Mouse (Mus musculus) left cerebral cortex, postnatal 36 days (tissue): ENCODE measurements around the gene Cavin2. TPM values are rescaled to one million over a fixed set of nuclear protein-coding genes. Genes with fewer than 3 reads are reported as not detected.
A peak's percentile ranks its signal among the peaks of the same experiment; 100 is the strongest.

ENCODE experiments used
- DNase-seq, 2 experiments: peaks; one replicate each; pipeline ENCODE4 v3.0.0; 2021 to 2022; ENCODE audit warnings: low spot score in 2 of 2, mixed read lengths in 1 of 2
- intact Hi-C: fragments of 180-260 bp; cut with DNase I; formaldehyde crosslinking; loops from one replicate; pipeline ENCODE4 v1.15.1; 2025
- total RNA-seq, 2 experiments: library from RNA; stranded (reverse); gene quantifications; 2 replicates each; pipeline ENCODE4 v1.2.3; 2021

Gene Cavin2
- total RNA-seq: 1 to 10 TPM; 8.6 TPM

GRCm38 (mm10) chr1:51288755-51289619 is at the start of gene Cavin2:
Cavin2 (plus strand) TSS chr1:51289126.
- no peak for DNase-seq
- intact Hi-C loops: no loop called here

GRCm38 (mm10) chr1:51241311-51241986 is 47.5 kb upstream of the Cavin2 start:
- intact Hi-C loops: no loop called here
- no peak for DNase-seq

GRCm38 (mm10) chr1:51243294-51243693 is 45.6 kb upstream of the Cavin2 start:
- intact Hi-C loops: no loop called here
- peak; percentile 70 to 75 for DNase-seq

- DNase-seq: no peak
- intact Hi-C loops: no loop called here
Measured at GRCm38 (mm10) chr1:51243869-51244268, 45.1 kb upstream of the Cavin2 start.

GRCm38 (mm10) chr1:51245381-51245780 is 43.5 kb upstream of the Cavin2 start:
- DNase-seq: no peak
- intact Hi-C loops: no loop called here

GRCm38 (mm10) chr1:51250302-51250701 is 38.6 kb upstream of the Cavin2 start:
- DNase-seq: no peak
- intact Hi-C loops: no loop called here

GRCm38 (mm10) chr1:51265118-51265800 is 23.7 kb upstream of the Cavin2 start:
- intact Hi-C loops: no loop called here
- no peak for DNase-seq

- intact Hi-C loops: no loop called here
- no peak for DNase-seq
Measured at GRCm38 (mm10) chr1:51265926-51266325, 23.0 kb upstream of the Cavin2 start.

- intact Hi-C loops: no loop called here
- peak; percentile 50 to 58 for DNase-seq
Measured at GRCm38 (mm10) chr1:51267125-51267524, 21.8 kb upstream of the Cavin2 start.

GRCm38 (mm10) chr1:51268225-51268624 is 20.7 kb upstream of the Cavin2 start:
- no peak for DNase-seq
- intact Hi-C loops: no loop called here

- intact Hi-C loops: no loop called here
- DNase-seq: no peak
Measured at GRCm38 (mm10) chr1:51270196-51270935, 18.6 kb upstream of the Cavin2 start.

- DNase-seq: no peak
- intact Hi-C loops: no loop called here
Measured at GRCm38 (mm10) chr1:51271845-51272244, 17.1 kb upstream of the Cavin2 start.

- DNase-seq: no peak
- intact Hi-C loops: no loop called here
Measured at GRCm38 (mm10) chr1:51272583-51273201, 16.2 kb upstream of the Cavin2 start.

- intact Hi-C loops: no loop called here
- DNase-seq: no peak
Measured at GRCm38 (mm10) chr1:51277879-51278567, 10.9 kb upstream of the Cavin2 start.

GRCm38 (mm10) chr1:51288201-51288600 is 725 bp upstream of the Cavin2 start:
- intact Hi-C loops: no loop called here
- DNase-seq: no peak

- intact Hi-C loops: no loop called here
- DNase-seq: no peak
Measured at GRCm38 (mm10) chr1:51289620-51290445, 907 bp downstream of the Cavin2 start.

GRCm38 (mm10) chr1:51290634-51291033 is 1.7 kb downstream of the Cavin2 start:
- DNase-seq: no peak
- intact Hi-C loops: no loop called here

- intact Hi-C loops: no loop called here
- DNase-seq: no peak
Measured at GRCm38 (mm10) chr1:51292348-51292747, 3.4 kb downstream of the Cavin2 start.
